Mouse (Mus musculus) left cerebral cortex, adult 18-20 months (tissue): Measurements from ENCODE around the gene Omg. TPM values are rescaled to one million over a fixed set of nuclear protein-coding genes. Genes with fewer than 3 reads are reported as not detected.

Experiments used
- DNase-seq, 2 experiments: peaks; one replicate each; pipeline ENCODE4 v3.0.0; 2021 to 2022; ENCODE audit warnings: low spot score in 2 of 2, mixed read lengths in 1 of 2
- long read RNA-seq, 2 experiments: library from polyadenylated mRNA; stranded (forward); transcript quantifications; one replicate each; pipeline ENCODE4 v2.0.0; 2021
- total RNA-seq, 2 experiments: library from RNA; stranded (reverse); gene quantifications; 2 replicates each; pipeline ENCODE4 v1.2.3; 2021

Omg gene
- total RNA-seq = 100 to 1,000 TPM in 1 of 2 experiments, 10 to 100 TPM in 1; 96.8 to 101 TPM
- long read RNA-seq, experiment 1, transcript Omg-201 (2 exons, 2,228 nt) = major isoform, 75 of 88 reads
- long read RNA-seq, experiment 1, partial matches to known transcripts = 12 of 88 reads
- long read RNA-seq, experiment 1, other reads (novel, unspliced or antisense) = 1 of 88 reads
- long read RNA-seq, experiment 2, transcript Omg-201 (2 exons, 2,228 nt) = major isoform, 51 of 62 reads
- long read RNA-seq, experiment 2, partial matches to known transcripts = 11 of 62 reads
- long read RNA-seq, experiment 2, other reads (novel, unspliced or antisense) = 0 of 62 reads

DNA sequence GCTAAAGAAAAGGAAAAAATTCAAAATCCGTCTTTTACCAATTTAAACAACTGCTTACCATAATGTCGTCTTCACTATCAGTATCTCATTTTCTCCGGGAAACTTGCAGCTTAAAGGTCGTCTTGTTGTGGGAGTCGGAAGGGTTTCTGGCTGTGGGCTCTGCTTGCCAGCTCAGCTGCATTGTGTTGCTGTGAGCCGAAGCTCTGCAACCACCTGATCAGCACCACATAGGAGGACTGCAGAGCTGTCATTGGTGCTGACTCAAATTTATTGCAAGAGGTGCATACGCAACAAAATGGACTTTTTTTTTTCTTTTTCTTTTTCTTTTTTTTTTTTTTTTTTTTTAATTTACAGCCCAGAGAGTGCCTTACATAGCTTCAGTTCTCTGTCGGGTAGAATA is at the start of gene Omg:
Gene Omg (minus strand): TSS at position 240 of the 400 bp plus-strand sequence.
- DNase-seq = peak; percentile 70 to 76

DNA sequence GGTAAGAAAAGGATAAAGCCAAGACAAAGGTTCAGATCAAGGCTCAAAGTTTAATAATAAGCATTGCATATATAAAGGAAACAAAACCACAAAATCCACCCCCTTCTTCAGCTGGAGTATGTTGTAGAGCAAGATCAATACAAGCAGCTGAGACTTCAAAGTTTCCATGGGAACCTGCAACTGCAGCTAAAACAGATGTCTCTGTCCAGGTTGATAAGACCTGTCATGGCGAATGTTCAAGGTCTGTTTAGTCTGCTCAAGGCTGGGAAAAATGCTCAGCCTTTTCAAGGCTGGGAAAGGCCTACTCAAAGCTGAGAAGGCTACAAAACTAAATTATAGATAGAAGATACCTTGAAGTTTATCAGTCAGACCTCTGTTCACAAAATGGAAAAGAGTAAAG is 48.7 kb upstream of the Omg start:
- DNase-seq = no peak

DNA sequence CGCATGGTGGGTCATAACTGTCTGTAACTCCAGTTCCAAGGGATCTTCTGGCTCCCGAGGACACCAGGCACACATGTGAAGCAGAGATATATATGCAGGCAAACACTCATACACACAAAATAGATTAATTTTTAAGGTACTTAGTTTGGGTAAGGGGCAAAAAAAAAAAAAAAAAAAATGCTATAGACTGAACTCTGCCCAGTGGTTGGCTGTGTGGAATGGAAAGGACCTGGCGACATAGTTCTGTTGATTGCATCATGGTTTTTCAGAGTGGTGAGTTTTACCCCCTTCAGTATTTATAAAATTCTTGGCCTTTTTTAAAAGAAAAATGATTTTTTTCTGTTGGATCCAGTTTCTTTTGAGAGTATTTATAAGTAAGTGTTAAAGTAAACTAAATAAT is 32.4 kb upstream of the Omg start:
- DNase-seq = no peak

DNA sequence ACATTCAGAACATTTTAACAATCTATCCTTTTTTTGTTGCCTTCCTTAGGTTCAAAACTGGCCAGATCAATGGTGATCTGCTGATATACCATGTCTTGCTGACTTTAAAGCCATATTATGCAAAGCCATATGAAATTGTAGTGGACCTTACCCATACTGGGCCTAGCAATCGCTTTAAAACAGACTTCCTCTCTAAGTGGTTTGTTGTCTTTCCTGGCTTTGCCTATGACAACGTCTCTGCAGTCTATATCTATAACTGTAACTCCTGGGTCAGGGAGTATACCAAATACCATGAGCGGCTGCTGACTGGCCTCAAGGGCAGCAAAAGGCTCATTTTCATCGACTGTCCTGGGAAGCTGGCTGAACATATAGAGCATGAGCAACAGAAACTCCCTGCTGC is 31.7 kb upstream of the Omg start:
- DNase-seq = no peak

DNA sequence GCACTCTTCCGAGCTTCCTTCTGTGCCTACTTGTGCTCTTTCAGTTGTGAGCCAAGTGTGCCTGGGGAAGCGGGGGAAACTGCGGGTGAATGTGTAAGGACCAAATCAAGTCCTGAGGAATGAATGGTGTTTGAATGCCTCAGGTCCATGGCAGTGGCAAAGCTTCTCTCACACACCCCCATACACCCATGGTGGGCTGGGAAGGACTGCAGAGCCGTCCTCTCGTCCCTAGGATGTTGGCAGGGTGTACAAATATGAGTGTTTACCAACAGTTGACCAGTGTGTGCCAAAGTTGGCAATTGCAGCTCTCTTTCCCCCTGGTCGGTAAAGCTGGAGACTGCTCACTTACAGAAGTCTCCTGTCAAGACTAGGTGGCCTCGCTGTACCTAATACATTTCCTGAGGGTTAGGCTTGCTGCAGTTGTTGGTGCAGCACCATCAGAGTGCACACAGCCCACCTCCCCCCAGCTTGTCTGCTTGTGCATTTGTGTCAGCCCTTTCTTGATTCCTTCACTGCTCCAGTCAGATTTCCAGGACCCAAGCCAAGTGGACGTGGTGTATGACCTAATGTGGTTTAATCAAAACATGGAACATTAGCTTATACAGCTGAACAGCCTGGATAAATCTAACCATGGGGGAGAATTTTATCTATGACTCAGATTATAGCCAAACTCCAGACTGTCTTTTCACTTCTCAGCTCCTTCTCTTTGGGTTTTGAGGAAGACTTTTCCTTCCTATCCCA is 30.2 kb upstream of the Omg start:
- DNase-seq = no peak

DNA sequence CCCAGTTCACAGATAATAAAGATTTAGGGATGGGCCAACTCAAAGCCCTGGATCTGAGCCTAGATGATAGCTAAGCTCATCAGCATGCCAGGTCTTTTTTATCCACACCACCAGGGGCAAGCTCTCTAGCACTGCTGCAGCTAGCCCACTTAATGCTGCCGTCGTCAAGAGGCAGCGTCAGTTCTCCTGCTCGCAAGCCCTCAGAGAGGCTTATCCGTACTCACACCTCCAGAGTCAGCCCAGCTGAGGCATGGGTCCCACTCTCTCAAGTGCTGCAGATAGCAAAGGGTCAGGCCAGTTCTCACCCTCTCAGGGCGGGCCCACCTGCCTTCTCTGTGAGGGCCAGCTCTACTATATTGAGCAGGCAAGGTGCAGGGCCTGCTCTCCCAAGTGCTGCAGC is 29.4 kb upstream of the Omg start:
- no peak for DNase-seq

DNA sequence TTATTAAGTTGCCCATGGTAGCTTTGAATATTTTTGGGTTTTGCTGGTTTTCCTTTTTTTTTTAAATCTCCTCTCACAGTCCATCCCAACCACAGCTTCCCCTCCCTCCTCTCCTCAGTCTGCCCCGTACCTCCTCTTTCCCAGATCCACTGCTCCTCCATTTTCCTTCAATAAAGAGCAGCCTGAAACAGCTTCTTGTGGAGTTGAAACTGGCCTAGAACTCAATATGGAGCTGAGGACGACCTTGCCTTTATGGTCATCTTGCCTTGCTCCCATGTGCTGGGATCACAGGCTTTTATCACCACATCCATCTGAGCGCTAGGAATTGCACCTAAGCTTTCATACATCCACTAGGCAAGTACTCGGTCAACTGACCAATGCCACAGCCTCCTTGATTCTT is 27.6 kb upstream of the Omg start:
- DNase-seq = no peak

DNA sequence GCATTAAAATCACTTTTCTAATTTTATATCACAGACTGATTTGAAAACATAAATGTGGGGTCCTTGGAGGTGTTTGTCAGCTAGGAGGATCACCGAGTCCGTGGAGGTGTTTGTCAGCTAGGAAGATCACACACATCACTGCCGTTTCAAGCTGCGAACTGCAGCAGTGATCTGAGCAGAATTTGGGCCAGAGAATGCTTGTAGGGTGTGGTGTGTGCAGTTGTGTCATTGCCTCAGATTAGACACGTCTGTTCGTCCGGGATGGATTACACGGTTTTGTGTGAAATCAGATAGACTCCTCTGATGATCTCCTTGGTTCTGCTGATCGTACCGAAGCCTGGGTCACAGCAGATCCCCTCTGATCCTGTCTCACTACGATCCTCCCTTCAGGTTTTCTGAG is 26.9 kb upstream of the Omg start:
- no peak for DNase-seq

DNA sequence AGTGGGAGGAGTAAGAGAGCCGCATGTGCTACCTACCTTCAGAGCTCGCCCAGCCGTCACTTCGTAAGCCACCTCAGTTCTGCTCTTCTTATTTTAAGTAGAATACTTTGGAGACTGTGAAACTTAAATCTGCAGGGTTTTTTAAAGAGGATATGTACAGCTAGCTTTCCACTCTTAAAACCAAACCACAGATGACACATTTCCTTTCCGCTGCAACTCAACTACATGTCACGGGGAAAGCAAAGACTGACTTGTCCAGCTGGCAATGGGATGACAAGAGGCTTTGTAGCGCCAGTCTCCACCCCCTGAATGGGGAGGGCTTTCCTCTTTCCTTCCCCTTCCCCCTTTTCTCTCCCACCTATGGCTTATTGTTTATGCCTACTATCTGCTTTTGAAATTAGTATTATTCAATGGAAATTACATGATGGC is 26.5 kb upstream of the Omg start, which contains the start of the genes Evi2 and Evi2a:
Gene Evi2 (minus strand): TSS at position 257 of the 429 bp plus-strand sequence.
Gene Evi2a (minus strand): TSS at position 277 of the 429 bp plus-strand sequence.
- peak; percentile 30 for DNase-seq

DNA sequence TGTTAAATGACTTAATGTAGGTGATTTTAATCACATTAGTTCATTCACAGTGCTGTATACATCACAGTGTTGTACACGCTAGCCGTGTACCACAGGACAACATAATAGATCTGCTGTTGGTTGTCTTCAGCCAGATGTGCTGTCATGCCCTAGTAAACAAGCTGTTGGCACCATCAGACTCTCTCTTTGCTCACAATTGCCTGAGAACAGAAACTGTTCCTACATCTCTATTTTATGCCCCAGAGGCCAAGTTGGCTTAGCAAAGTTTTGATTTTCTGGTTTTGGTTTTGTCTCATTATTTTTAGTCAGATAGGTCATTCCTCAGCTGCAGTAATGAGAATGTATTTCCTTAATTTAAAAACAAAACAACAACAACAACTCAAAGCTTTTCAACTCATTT is 25.9 kb upstream of the Omg start:
- DNase-seq = no peak

DNA sequence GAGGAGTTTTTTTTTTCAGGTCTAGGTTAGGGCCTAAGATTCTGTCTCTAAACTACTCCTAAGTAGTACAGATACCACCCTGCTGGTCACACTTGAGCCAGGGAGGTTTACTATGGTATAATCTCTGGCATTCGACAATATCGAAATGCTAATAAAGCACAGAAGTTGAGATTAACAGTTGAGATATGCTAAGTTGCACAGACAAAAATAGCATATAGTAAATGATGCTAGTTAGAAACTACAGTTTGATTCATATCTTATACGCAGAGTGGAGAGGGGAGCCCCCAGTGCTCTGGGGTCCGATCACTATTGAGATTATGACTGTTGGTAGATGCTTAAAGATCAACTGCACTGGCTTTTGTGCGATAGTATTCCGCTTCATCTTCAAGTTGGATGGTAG is 25.3 kb upstream of the Omg start:
- no peak for DNase-seq

DNA sequence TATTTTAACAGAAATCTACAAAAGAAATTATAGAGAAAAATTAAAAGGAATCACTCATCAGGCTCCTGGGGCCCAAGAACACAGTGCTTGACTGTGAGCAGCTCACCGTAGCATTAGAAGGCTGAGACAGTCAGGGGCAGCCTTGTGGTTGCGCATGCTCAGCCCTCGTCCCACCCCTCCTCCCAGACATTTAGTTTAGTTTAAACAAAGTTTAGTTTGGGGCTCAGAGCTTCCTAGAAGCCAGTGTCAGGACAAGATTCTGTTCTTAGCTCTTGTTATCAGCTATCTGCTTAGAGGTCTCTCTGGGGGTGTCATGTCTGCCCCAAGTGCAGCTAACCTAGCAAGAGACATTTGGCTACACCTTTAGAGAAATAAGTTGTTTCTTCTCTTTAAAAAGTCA is 24.7 kb upstream of the Omg start:
- DNase-seq = no peak

DNA sequence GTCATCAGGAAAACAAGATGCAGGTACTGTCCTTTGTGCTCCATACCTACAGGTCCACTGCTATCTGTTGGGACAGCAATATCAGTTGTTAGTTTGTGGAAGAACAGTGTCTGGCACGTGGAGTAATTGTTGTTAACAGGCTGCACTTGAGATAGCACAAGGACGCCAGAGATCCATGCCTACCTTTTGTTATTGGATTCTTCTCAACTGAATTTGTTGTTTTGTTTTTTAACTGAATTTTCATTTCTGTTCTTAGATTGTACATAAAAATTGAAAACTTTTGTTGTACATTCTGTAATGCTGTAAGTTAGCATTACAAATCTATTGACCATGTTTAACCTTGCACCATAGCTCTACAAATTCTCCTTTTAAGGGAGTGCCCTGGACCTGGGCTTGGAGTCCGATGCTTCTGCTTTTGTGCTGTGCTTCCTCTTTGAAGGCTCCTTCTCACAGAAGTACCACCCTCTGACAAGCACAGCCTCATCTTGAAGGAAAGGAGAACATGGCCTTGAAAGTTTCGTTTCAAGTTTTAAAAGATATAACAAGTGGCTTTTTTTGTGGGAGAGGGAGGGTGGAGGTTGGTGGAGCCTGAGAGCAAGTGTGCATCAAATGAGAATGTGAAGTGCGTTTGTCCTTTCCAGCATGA is 24.0 kb upstream of the Omg start:
- DNase-seq = no peak

DNA sequence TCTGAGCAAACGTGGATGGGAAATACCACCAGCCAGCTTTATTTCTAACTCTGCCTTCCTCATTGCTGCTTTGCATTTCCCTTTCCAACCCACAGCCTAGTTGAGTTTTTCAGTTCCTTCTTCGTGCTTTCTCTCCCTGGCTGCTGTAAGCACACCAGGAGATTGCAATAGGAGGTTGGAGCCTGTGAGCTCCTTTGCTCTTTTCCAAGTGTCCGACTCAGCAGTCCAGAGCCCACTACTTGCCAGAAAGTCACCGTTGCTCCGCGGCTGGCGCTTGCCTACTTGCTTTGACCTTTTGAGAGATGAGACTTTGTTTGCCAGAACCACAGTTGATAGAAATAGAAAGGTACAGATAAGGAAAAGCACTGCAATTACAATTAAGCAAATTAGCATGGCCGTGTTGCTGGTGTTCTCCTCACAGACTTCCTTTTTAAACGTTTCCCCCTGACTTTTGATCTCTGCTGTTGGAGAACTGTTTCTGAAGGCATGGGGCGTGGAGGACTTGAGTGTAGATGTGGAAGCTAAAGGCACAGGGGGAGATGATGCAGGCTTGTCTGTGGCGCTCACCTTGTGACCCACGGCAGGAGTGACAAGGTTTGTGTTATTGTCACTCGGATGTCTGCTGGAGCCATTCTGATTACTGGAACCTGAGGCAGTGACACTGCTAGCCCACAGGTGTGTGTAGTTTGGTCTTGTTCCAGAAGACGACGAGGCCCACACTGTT is 23.3 kb upstream of the Omg start:
- no peak for DNase-seq

DNA sequence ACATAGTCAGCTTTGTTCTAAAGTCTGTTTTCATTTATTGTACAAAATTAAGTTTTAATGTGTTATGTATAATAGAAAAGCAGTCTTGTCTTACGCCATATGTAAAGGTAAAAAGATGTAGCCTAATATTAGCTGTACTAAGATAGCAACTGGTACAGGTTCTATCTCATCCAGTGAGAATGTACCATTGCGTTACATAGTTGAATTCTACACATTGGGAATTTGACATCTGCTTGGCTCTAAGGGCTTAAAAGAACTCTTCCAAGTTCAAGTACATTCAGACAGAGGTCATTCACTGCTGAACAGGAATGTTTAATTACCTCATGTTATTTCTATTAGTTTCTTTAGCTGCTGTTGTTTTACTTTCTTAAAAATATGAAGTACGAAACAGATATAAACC is 22.7 kb upstream of the Omg start:
- no peak for DNase-seq

DNA sequence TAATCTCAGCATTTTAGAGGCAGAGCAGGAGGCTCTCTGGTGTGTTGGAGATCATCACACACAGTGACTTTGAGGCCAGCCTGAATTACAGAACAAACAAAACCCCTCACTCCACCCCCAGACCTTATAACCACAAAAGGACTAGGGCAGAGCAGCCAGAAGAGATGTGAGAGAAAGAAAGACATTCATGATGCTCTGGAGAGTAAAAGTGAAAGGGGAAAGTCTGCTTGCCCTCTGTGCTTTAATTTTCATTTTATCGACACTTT is 20.4 kb upstream of the Omg start:
- DNase-seq = no peak

DNA sequence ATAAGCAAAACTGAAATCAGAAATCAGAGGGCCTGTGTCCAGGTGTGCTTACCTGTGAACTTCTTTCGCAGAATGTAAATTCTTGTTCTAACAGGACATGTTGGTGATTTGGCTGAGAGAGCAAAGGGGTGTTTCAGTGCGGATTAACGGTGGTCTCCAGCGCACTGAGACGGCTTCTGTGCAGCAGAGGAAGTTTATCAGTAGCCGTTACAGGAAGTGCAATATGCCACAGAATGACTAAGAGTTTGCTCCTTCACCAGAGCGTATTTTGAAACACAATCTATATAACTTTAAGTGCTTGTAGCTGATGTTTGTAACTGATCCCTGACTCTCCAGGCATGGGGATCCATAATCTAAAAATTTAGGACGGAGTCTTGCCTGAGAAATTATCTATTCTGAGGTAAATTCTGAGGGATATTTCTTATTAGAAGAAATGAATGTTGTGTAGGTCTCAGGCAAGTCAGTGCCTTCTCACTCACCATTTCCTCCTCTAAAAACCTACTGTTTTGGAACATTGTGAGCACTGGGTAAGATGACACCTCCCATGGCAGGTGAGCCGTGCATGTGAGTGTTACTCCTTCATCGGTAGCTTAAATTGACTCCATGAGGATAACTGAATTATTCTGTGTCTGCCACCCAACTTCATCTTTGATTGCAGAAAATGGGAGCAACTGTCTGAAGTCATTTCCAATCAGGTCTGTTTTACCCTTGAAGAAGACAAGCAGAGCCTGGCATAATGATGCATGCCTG is 19.9 kb upstream of the Omg start, which contains the start of gene Evi2b:
Gene Evi2b (minus strand): TSS at position 203 of the 750 bp plus-strand sequence.
- no peak for DNase-seq

DNA sequence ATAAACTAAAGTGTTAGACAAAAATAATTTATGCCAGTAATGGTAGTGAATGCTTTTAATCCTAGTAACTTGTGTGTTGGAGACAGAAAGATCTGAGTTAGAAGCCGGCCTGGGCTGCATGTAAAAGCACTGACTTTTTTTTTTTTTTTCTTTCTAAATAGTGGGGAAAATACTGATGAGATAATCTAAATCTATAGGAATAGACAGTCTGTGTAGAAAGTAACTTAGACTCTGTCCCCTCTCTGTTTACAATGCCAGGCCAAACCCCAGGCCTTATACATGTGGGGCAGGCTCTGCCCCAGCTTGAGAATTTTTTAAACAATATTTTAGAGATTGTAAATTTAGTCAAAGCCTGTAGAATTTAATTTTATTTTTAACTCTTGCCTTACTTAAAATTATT is 19.1 kb upstream of the Omg start:
- DNase-seq = no peak

DNA sequence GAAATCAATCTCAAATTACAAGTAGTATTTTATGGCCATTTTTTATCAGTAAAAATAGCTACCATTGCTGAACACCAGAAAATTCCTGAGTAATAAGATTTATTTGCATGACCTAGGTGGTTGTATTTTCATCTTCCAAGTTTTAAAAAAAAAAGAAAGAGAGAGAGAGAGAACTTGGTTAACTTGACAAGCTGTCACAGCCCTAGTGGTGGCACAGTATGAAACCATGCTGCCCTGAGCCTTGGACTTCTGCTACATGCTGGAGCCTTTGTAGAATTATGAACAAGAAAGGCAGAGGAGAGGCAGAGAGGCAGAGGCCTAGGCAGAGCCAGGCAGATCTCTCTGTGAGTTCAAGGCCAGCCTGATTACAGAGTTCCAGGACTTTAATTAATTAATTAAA is 18.0 kb upstream of the Omg start:
- no peak for DNase-seq

DNA sequence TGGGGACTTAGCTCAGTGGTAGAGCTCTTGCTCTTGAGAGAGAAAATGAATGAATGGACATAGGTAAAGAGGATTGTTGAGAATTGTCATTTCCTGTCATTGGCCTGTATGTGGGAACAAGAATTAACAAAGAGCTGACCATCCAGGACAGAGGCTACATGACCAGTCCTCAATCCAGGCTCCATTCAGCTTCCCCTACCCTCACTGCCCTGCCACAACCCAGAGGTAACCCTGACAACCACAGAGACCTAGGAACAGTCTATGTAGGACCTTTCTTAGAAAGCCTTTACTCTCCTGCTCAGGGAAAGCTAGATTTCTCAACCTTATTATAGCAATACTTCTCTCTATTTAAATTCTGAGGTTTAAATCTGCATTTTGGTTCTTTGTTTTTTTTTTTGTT is 16.9 kb upstream of the Omg start:
- no peak for DNase-seq

DNA sequence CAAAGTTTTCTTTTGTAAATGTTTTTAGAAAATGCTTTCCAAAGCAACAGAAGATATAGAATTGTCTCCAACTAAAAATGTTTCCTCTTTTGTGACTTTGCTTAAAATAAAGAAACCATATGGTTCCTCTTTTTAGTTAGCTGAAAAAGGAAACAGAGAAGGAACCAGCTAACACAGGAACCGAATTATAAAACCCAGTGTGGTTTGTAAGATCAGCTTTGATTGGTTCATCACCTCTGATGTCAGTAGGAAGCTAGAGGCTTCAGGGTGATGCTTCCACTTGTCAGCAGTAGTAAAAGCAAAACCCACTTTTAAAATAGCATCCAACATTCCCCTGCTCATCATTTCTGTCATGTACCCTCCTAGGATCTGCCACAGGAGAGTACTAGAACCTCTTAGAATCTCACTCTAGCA is 16.0 kb upstream of the Omg start:
- DNase-seq = no peak
